Mouse (Mus musculus): Measurements from ENCODE around the gene Hlx.
A peak's percentile ranks its signal among the peaks of the same experiment; 100 is the strongest.

Gene Hlx

DNA sequence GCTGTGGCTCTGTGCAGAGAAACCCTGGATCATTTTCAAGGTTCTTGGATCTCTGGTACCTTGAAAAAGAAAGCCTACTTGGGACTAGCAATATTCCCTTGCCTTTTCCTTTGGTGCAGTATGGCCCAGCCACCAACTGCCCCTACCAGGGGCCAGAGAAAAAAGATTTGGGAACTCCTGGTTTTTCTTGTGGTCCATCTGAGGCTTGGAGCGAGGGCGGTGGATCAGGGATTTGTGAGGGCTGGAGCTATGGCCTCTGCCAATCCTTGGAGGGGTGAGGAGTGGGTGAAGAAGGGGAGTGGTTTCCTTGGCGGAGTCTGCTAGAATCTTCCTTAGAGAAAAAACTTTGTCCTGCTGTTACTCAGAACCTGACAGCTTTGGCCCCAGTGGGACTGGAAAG is 8.5 kb downstream of the Hlx start:
- Histone ChIP-seq H3K4me3 (replicated peaks; ENCODE audit: low read length) (no peak overlapping the region), H3K4me1 (replicated peaks; ENCODE audit: low read depth, low read length) (peaks cover 46% of the 10 kb centered on the region), H3K36me3 (ENCODE audit: insufficient read depth, low read length) (no peaks in the 10 kb centered on the region), H3K27me3 (ENCODE audit: insufficient read depth, low read length) (peaks cover 100% of the 10 kb centered on the region), H3K9me3 (ENCODE audit: low read length) (peaks cover 5% of the 10 kb centered on the region; the same call in 1 of the 2 replicates)
- TF ChIP-seq POU5F1 (IDR thresholded peaks at IDR 0.05; ENCODE audit: borderline replicate concordance, low read length) (no peak), NANOG (IDR thresholded peaks at IDR 0.05; ENCODE audit: borderline replicate concordance, low read length) (no peak), CTCF (conservative IDR thresholded peaks at IDR 0.05; ENCODE audit: low read length) (no peak)

DNA sequence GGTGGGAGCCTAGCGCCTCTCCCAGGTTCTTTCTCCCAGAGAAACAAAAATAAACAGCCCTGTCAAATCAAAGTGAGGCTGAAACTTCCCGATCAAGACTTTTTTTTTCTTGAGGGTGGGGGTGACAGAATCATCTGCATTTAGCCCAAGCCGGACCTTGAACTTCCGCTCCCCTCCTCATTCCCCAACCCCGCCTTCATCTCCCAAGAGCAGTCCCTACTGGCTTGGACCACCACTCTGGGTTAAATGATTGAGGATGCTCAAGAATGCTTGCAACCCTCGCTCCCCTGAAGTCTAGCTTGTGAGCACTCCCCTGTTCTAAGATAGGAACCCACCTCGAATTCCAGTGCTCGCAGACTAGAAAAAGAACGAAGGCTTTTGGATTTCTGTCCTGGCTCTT is 11.3 kb downstream of the Hlx start:
- peaks cover 50% of the 10 kb centered on the region for H3K4me1 ChIP-seq (replicated peaks; ENCODE audit: low read depth, low read length)
- no peak overlapping the region for H3K4me3 ChIP-seq (replicated peaks; ENCODE audit: low read length)
- H3K9me3 ChIP-seq (ENCODE audit: low read length), result peaks cover 5% of the 10 kb centered on the region; the same call in 1 of the 2 replicates
- H3K36me3 ChIP-seq (ENCODE audit: insufficient read depth, low read length), result no peaks in the 10 kb centered on the region
- H3K27me3 ChIP-seq (ENCODE audit: insufficient read depth, low read length), result peaks cover 100% of the 10 kb centered on the region
- TF ChIP-seq POU5F1 (IDR thresholded peaks at IDR 0.05; ENCODE audit: borderline replicate concordance, low read length) (no peak), NANOG (IDR thresholded peaks at IDR 0.05; ENCODE audit: borderline replicate concordance, low read length) (no peak), CTCF (conservative IDR thresholded peaks at IDR 0.05; ENCODE audit: low read length) (no peak)

GRCm38 (mm10) chr1:184720162-184721025 is 12.0 kb downstream of the Hlx start:
- peaks cover 99% of the 10 kb centered on the region for H3K27me3 ChIP-seq (ENCODE audit: insufficient read depth, low read length)
- H3K36me3 ChIP-seq (ENCODE audit: insufficient read depth, low read length), result no peaks in the 10 kb centered on the region
- TF ChIP-seq POU5F1 (IDR thresholded peaks at IDR 0.05; ENCODE audit: borderline replicate concordance, low read length) (no peak), CTCF (conservative IDR thresholded peaks at IDR 0.05; ENCODE audit: low read length) (no peak), NANOG (IDR thresholded peaks at IDR 0.05; ENCODE audit: borderline replicate concordance, low read length) (no peak)
- peaks cover 5% of the 10 kb centered on the region; the same call in 1 of the 2 replicates for H3K9me3 ChIP-seq (ENCODE audit: low read length)
- H3K4me1 ChIP-seq (replicated peaks; ENCODE audit: low read depth, low read length), result peaks cover 50% of the 10 kb centered on the region
- no peak overlapping the region for H3K4me3 ChIP-seq (replicated peaks; ENCODE audit: low read length)

- TF ChIP-seq POU5F1 (IDR thresholded peaks at IDR 0.05; ENCODE audit: borderline replicate concordance, low read length), result no peak
- TF ChIP-seq NANOG (IDR thresholded peaks at IDR 0.05; ENCODE audit: borderline replicate concordance, low read length), result no peak
- no peak for TF ChIP-seq CTCF (conservative IDR thresholded peaks at IDR 0.05; ENCODE audit: low read length)
- peaks cover 35% of the 10 kb centered on the region for H3K4me1 ChIP-seq (replicated peaks; ENCODE audit: low read depth, low read length)
- peak overlapping the region; percentile 26 for H3K4me3 ChIP-seq (replicated peaks; ENCODE audit: low read length)
- no peaks in the 10 kb centered on the region for H3K36me3 ChIP-seq (ENCODE audit: insufficient read depth, low read length)
- peaks cover 93% of the 10 kb centered on the region for H3K27me3 ChIP-seq (ENCODE audit: insufficient read depth, low read length)
- peaks cover 5% of the 10 kb centered on the region; the same call in 1 of the 2 replicates for H3K9me3 ChIP-seq (ENCODE audit: low read length)
These were observed 13.9 kb downstream of the Hlx start for GRCm38 (mm10) chr1:184718261-184719120.

GRCm38 (mm10) chr1:184717691-184718200 is 14.7 kb downstream of the Hlx start:
- no peaks in the 10 kb centered on the region for H3K36me3 ChIP-seq (ENCODE audit: insufficient read depth, low read length)
- peak overlapping the region; percentile 26; the same call in 1 of the 2 replicates for H3K4me3 ChIP-seq (replicated peaks; ENCODE audit: low read length)
- peaks cover 3% of the 10 kb centered on the region; the same call in 1 of the 2 replicates for H3K9me3 ChIP-seq (ENCODE audit: low read length)
- no peak for TF ChIP-seq CTCF (conservative IDR thresholded peaks at IDR 0.05; ENCODE audit: low read length)
- no peak for TF ChIP-seq NANOG (IDR thresholded peaks at IDR 0.05; ENCODE audit: borderline replicate concordance, low read length)
- TF ChIP-seq POU5F1 (IDR thresholded peaks at IDR 0.05; ENCODE audit: borderline replicate concordance, low read length), result no peak
- peaks cover 36% of the 10 kb centered on the region for H3K4me1 ChIP-seq (replicated peaks; ENCODE audit: low read depth, low read length)
- peaks cover 88% of the 10 kb centered on the region for H3K27me3 ChIP-seq (ENCODE audit: insufficient read depth, low read length)

GRCm38 (mm10) chr1:184717016-184717568 is 15.3 kb downstream of the Hlx start:
- peaks cover 82% of the 10 kb centered on the region for H3K27me3 ChIP-seq (ENCODE audit: insufficient read depth, low read length)
- H3K4me1 ChIP-seq (replicated peaks; ENCODE audit: low read depth, low read length), result peaks cover 40% of the 10 kb centered on the region
- no peak overlapping the region for H3K4me3 ChIP-seq (replicated peaks; ENCODE audit: low read length)
- TF ChIP-seq POU5F1 (IDR thresholded peaks at IDR 0.05; ENCODE audit: borderline replicate concordance, low read length), result no peak
- no peak for TF ChIP-seq NANOG (IDR thresholded peaks at IDR 0.05; ENCODE audit: borderline replicate concordance, low read length)
- TF ChIP-seq CTCF (conservative IDR thresholded peaks at IDR 0.05; ENCODE audit: low read length), result no peak
- H3K36me3 ChIP-seq (ENCODE audit: insufficient read depth, low read length), result no peaks in the 10 kb centered on the region
- no peaks in the 10 kb centered on the region for H3K9me3 ChIP-seq (ENCODE audit: low read length)

DNA sequence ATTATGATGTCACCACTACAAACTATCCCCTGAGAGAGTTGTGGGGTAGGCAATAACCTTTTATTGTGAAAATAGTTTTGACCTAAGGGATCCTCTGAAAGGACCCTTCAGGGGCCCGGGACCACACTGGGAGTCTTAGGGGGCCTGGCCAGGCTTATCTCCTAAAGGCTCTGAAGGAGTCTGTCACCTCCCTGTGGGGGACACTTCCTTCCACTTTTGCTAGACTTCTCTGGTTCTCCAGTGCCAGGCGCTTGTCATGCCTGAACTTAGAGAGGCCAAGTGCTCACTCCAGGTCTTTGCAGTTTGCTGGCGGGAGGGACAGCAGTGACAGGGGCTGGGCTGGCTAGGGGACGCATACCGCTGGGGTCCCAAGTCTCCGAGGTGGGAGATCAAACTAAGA is 16.3 kb downstream of the Hlx start:
- H3K4me3 ChIP-seq (replicated peaks; ENCODE audit: low read length), result no peak overlapping the region
- no peak for TF ChIP-seq NANOG (IDR thresholded peaks at IDR 0.05; ENCODE audit: borderline replicate concordance, low read length)
- TF ChIP-seq POU5F1 (IDR thresholded peaks at IDR 0.05; ENCODE audit: borderline replicate concordance, low read length), result no peak
- no peak for TF ChIP-seq CTCF (conservative IDR thresholded peaks at IDR 0.05; ENCODE audit: low read length)
- peaks cover 72% of the 10 kb centered on the region for H3K27me3 ChIP-seq (ENCODE audit: insufficient read depth, low read length)
- peaks cover 4% of the 10 kb centered on the region; the same call in 1 of the 2 replicates for H3K9me3 ChIP-seq (ENCODE audit: low read length)
- no peaks in the 10 kb centered on the region for H3K36me3 ChIP-seq (ENCODE audit: insufficient read depth, low read length)
- peaks cover 37% of the 10 kb centered on the region for H3K4me1 ChIP-seq (replicated peaks; ENCODE audit: low read depth, low read length)
